Mouse (Mus musculus): ENCODE data around the gene Zfp61.

Zfp61 gene

DNA sequence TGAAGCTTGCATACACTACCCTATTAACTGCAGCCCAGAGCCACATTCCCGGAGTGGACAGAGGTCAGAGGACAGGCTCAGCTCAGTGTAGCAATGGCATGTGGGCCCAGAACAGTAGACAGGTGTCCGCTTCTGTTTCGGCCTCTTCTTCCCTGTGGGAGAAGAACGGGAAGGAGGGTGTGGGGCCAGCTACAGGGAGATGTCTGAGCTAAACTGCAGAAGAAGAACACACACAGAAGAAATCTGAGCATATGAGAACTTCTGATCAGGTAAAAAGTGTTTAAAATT, 20.2 kb downstream of the Zfp61 start:
- ChIA-PET CTCF (interaction anchor here in 2 of 4 experiments (1.2 to 1.3 kb wide), 2 partner anchors 27 to 55 kb away, joined by 3 read pairs; partner anchors contain the start of gene Zfp108 (in 1 of the 2)), POLR2A (interaction anchor here in 2 of 4 experiments (0.5 to 2.6 kb wide), 6 partner anchors 12 to 119 kb away, joined by 3 to 10 read pairs (median 5); partner anchors contain the start of genes Smg9 (in 1 of the 2) and Zfp61 (in 1 of the 2))

DNA sequence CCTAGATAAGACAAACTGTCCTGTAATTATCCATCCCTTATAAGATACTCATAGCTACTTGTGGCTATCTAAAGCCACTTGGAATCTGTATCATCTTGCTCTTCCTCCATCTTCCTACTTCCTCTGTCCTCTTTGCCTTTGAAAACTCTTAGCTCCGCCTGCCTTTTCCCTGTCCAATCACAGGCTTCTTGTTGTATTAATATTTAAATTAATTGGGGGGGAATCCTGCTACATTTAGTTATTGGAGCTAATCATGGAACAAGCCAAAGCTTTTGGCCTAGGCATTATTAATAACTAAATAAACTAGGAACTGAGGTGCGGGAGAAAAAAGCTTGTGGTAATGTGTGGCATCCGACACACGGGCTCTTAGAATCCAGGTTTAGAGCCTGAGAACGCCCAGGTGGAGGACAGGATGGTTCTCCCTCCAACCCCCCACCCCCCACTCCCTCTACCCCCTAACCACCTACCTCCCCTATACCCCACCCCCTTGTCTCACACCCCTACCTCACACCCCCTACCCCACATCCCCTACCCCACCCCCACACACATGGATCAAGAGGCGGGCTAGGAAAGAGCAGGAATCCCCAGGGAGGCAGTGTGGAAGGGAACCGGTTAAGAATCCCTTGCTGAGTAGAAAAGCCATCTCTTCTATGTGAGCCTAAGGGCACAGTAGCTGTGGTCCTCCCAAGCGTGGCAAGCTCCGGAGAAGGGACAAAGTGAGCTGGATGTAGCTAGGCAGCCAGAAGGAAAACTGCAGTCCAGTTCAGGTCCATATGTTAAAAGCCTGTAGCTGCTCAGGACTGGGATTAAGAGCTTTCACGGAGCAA, 20.8 kb downstream of the Zfp61 start:
- POLR2A ChIA-PET = interaction anchor here in 2 of 4 experiments (0.5 to 2.6 kb wide), 9 partner anchors 11 to 191 kb away, joined by 3 to 10 read pairs (median 4); partner anchors contain the start of genes Smg9 (in 1 of the 2), Zfp108 (in 1 of the 2) and Zfp61 (in 1 of the 2)
- CTCF ChIA-PET = interaction anchor here in 3 of 4 experiments (0.6 to 1.3 kb wide), 4 partner anchors 26 to 685 kb away, joined by 3 to 5 read pairs (median 3); partner anchors contain the start of gene Zfp108 (in 1 of the 3)

DNA sequence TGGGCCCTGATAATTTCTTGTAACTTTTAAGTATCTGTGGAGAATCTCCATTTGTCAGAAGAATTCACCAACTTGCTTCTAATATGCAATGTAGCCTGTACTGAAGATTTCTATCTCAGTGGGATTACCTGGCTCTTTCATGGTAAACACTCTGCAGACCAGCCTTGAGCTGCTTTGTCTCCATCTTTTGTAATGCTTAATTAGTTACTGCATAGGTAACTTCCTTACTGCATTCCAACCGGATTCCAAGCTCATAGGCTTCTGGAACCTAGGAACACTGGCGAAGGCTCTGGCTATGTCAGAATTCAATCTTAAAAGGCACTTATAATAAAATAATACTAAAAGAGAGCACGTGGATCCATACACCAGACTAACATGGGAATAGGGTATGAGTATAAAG, 22.3 kb downstream of the Zfp61 start:
- ChIA-PET POLR2A (interaction anchor here in 2 of 4 experiments (0.6 to 2.6 kb wide), 4 partner anchors 10 to 228 kb away, joined by 3 to 9 read pairs (median 6); no protein-coding TSS in a partner anchor), CTCF (interaction anchor here in 1 of 4 experiments (0.7 kb wide), 1 partner anchor 9 kb away, joined by 3 read pairs; no protein-coding TSS in a partner anchor)

DNA sequence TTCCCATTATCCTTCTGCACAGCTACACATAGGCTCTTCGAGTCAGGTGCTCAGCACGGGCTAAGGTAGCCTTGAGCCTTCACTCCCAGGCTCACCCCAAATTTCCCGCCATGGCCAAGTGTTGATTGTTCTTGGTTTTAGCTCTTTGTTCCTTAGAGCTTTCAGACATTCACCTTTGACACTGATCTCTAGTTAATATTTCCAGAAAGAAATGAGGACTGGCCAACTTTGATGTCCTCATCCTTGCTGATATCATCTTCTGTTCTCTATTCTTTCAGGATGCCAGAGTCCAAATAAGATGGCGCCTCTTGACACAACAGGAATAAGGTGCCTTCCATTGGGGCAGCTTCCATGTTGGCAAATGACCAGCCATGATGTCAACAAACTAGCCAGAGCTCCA, 26.6 kb downstream of the Zfp61 start:
- ChIA-PET CTCF (no interaction called here), POLR2A (interaction anchor here in 1 of 4 experiments (1.4 kb wide), 1 partner anchor 20 kb away, joined by 4 read pairs; the partner anchor contains the start of gene Zfp108)

DNA sequence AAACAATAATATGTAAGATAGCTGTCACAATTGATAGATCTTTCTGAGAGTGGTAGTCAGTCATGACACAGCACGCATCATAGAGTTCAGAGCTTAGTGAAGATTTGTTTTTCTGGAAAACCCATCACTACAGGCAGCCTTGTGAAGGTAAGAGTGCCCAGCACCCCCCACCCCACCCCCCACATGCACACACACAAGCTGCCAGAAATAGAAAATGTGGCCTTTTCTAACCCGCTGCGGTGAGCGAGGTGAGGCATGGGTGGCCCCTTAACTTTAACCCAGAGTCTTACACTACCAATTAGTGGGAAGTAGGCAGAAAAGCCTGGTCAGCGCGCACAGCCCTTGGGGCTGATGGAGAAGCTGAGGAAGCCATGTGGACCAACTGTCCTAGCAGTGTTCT, 29.8 kb downstream of the Zfp61 start:
- POLR2A ChIA-PET = interaction anchor here in 2 of 4 experiments (0.8 to 1.2 kb wide), 3 partner anchors 16 to 63 kb away, joined by 3 to 6 read pairs (median 4); partner anchors contain the start of genes Zfp108 (in 1 of the 2) and Zfp111 (in 1 of the 2)

DNA sequence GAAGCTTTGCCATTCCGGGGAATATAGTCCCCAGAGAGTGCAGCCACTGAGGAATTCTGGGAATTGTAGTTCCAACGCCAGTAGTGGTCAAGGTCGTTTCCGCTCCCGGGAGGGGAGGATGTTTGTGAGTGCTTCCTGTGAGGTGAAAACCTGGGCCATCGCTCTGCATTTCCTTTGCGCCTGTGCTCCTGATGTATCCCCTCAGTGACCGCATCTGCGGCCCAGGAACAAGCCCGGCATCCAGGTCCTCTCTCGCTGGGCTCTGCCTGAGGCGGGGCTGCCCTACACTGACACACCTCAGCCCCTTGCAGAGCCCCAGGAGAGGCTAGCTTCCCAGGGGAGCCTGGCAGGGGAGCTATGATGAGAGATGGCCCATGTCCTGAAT, 30.8 kb downstream of the Zfp61 start, which contains the start of gene Zfp93:
Gene Zfp93 (plus strand): TSS at position 133 of the 385 bp plus-strand sequence.
- POLR2A ChIA-PET = interaction anchor here in 3 of 4 experiments (0.7 to 1.9 kb wide), 8 partner anchors 10 to 59 kb away, joined by 3 to 8 read pairs (median 3); partner anchors contain the start of genes Zfp108 (in 1 of the 3) and Zfp111 (in 1 of the 3)
- CTCF ChIA-PET = interaction anchor here in 3 of 4 experiments (0.6 to 3.1 kb wide), 5 partner anchors 16 to 117 kb away, joined by 3 to 11 read pairs (median 4); partner anchors contain the start of gene Zfp108 (in 1 of the 3)

More for the DNA sequence above, 29.8 kb downstream of the Zfp61 start:
- CTCF ChIA-PET = interaction anchor here in 1 of 4 experiments (2.1 kb wide), 1 partner anchor 16 kb away, joined by 11 read pairs; no protein-coding TSS in a partner anchor

DNA sequence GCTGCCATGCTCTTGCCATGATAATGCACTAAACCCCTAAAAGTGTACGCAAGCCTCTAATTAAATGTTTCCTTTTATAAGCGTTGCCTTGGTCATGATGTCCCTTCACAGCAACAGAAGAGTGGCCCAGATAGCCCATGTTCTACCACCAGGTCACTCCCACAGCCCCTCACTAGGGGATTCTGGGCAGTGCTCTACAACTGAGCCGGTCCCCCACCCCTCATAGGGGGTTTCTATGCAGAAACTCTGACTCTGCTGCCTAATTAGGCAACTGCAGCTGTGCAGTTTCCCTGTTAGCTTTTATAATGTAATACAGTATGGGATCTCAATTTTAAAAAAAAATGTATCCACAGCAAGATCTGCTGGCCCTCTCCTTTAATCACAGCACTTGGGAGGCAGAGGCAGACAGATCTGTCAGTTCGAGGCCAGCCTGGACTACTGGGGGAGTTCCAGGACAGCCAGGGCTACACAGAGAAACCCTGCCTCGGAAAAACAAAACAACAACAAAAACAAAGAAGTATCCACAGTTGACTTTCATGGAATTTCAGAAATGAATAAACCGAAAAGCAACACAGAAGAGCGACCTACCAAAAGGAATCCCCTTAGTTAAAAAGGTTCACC, 31.3 kb downstream of the Zfp61 start:
- CTCF ChIA-PET = interaction anchor here in 3 of 4 experiments (0.6 to 3.1 kb wide), 5 partner anchors 15 to 116 kb away, joined by 3 to 11 read pairs (median 4); partner anchors contain the start of gene Zfp108 (in 1 of the 3)
- POLR2A ChIA-PET = interaction anchor here in 3 of 4 experiments (0.5 to 1.9 kb wide), 11 partner anchors 9 to 136 kb away, joined by 3 to 8 read pairs (median 3); partner anchors contain the start of genes Zfp108 (in 2 of the 3) and Zfp235 (in 1 of the 3)

DNA sequence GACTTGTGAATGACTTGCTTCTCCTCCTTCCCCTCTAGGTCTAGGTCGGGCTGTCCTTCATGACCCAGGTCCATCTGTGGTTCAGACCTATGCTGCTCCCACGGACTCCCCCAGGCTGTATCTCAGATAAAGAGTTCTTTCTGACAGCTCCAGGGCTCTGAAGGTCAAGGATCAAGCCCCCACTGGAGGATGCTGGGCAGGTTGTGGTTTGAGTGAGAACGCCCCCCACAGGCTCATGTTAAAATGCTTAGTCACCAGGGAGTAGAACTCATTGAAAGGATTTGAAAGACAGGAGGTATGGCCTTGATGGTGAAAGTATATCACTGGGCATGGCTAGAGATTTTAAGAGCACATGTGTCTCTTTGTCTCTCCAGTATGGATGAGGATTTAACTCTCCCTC, 31.8 kb downstream of the Zfp61 start:
- CTCF ChIA-PET = interaction anchor here in 1 of 4 experiments (0.5 to 3.1 kb wide), 3 partner anchors 15 to 549 kb away, joined by 3 to 9 read pairs (median 4); partner anchors contain the start of gene Zfp108
- POLR2A ChIA-PET = interaction anchor here in 3 of 4 experiments (0.5 to 2.4 kb wide), 11 partner anchors 9 to 182 kb away, joined by 3 to 9 read pairs (median 3); partner anchors contain the start of genes Zfp108 (in 2 of the 3) and Zfp235 (in 1 of the 3)

DNA sequence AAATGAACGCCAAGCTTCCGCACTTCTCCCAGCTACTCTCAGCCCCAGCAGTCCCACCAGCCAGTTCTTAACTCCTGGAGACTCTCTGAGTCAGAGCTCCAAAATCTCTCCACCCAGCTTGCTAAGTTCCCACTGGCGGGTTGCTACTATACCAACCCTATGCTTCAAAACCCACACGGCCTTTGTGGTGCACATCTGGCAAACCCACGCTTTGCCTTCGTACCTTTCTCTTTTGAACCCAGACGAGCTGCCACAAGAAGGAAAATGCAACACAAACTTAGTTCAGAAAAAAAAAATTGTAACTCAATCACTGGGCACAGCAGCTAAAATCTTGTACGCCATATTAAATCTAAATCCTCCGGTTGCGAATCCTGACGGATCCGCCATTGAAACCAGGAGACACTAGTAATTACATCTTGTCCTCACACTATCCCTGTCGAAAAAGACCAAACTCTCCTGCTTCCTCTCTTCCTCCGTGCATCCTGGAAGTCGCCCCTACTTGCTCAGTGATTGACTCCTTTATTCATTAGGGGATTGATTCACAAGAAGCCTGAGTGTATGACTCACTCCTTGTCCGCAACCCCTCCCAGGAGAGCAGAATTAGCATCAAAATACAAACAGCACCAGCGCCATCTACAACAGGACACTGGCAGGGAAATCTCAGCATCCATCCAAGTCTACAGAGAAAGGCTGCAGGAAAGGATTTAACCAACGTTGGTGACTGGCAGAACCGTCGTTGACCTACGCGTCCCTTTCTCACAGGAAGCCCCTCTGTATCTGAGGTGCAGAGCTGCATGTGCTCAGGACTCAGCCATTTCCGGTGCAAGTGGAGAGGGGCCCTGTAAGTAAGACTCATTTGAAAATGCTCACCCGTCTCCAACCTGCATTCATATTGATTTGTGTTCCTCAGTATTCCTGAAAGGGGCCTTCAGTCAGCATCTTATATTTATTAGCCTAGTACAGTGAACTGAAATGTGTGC, 32.6 kb downstream of the Zfp61 start:
- POLR2A ChIA-PET = interaction anchor here in 3 of 4 experiments (0.6 to 2.4 kb wide), 22 partner anchors 10 to 187 kb away, joined by 3 to 11 read pairs (median 4); partner anchors contain the start of genes Zfp108 (in 2 of the 3), Smg9 (in 1 of the 3), Zfp109 (in 1 of the 3) and Zfp180 (in 1 of the 3)
- CTCF ChIA-PET = interaction anchor here in 2 of 4 experiments (0.5 to 3.1 kb wide), 5 partner anchors 14 to 549 kb away, joined by 3 to 9 read pairs (median 4); partner anchors contain the start of genes Zfp108 (in 1 of the 2) and Zfp109 (in 1 of the 2)

DNA sequence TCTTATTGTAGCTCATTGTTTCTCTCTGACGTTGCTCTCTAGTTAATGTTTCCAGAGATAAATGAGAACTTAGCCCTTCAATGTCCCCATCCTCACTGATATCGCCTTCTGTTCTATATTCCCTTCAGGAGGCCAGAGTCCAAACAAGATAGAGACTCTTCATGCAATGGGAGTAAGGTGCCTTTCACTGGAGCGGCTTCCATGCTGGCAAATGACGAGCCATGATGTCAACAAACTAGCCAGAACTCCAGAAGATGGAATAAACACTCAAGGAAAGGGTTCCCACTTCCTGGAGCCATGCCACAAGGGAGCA, 41.1 kb downstream of the Zfp61 start:
- CTCF ChIA-PET = no interaction called here

DNA sequence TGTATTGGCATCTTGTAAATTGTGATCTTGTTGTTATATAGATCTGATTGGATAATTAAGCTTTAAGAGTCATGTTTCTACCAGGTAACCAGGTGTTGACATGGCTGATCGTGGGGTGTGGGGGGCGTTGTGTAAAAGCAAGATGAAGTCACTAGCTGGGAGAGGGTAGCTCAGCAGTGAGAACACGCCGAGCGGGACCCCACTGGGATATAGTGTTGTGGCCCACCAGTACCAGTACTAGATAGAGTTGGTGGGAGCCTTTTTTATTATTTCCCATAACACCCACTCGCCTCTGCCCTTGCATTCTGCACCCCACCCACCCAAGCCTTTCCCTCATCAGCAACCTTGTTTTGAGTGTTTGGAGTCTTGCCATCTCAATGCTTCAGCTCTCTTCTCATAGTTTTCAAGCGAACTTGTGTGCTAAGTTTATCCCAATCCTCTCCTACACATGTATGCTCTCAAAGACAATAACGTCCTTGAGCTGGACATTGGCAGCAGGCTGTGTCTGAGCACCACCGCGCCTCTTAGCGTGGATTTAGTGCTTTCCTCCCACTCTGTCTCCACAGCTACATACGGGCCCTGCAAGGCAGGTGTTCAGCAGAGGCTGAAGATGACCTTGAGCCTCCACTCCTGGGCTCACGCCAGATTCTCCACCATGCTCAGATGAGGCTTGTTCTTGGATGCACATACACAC, 41.6 kb downstream of the Zfp61 start:
- CTCF ChIA-PET = interaction anchor here in 2 of 4 experiments (0.5 to 1.1 kb wide), 2 partner anchors 28 to 158 kb away, joined by 3 read pairs; no protein-coding TSS in a partner anchor
- POLR2A ChIA-PET = interaction anchor here in 1 of 4 experiments (0.9 kb wide), 1 partner anchor 11 kb away, joined by 3 read pairs; the partner anchor contains the start of gene Zfp93

More for the DNA sequence above, 41.1 kb downstream of the Zfp61 start:
- POLR2A ChIA-PET = interaction anchor here in 1 of 4 experiments (0.9 kb wide), 1 partner anchor 11 kb away, joined by 3 read pairs; the partner anchor contains the start of gene Zfp93

DNA sequence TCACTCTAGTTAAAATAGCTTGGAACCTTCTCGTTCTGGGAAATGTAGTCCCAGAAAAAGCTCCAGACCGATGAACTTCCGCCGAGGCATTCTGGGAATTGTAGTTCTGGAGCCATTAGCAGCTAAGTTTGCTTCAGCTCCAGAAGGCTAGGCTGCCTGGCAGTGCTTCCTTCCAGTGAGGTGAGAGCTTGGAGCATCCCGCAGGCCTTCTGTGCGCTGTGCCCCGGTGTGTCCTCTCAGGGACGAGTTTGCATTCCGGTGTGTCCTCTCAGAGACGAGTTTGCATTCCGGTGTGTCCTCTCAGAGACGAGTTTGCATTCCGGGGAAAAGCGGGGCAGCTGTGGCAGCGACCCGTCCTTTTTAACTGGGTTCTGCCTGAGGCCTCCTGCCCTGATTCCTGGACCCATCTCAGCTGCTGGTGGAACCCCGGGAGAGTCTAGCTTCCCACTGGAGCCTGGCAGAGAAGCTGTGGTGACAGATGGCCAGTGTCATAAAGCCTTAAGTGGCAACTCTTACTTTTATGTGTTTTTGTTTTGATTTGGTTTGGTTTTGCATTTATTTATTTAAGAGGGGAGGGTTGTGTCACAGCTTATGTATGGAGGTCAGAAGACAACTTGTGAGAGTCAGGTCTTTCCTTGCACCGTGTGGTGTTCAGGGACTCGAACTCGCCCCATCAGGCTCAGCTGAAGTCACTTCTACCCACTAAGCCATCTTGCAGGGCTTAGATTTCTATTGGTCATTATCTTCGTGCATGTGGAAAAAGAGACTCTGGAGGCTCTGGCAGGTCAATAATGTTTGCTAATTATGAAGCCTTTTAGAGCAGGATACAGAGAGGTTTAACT, 46.2 kb downstream of the Zfp61 start, which contains the start of gene Zfp108:
Gene Zfp108 (plus strand): TSS at position 162 of the 842 bp plus-strand sequence.
- ChIA-PET CTCF (interaction anchor here (0.6 to 3.0 kb wide), 14 partner anchors 14 to 718 kb away, joined by 3 to 12 read pairs (median 3); partner anchors contain the start of genes Rabac1 (in 1 of the 4), Zfp109 (in 1 of the 4) and Zfp93 (in 1 of the 4)), POLR2A (interaction anchor here (0.6 to 2.7 kb wide), 28 partner anchors 13 to 629 kb away, joined by 3 to 24 read pairs (median 4); partner anchors contain the start of genes Zfp109 (in 2 of the 4), Zfp235 (in 2 of the 4), Rps19 (in 1 of the 4) and Tescl (in 1 of the 4))

DNA sequence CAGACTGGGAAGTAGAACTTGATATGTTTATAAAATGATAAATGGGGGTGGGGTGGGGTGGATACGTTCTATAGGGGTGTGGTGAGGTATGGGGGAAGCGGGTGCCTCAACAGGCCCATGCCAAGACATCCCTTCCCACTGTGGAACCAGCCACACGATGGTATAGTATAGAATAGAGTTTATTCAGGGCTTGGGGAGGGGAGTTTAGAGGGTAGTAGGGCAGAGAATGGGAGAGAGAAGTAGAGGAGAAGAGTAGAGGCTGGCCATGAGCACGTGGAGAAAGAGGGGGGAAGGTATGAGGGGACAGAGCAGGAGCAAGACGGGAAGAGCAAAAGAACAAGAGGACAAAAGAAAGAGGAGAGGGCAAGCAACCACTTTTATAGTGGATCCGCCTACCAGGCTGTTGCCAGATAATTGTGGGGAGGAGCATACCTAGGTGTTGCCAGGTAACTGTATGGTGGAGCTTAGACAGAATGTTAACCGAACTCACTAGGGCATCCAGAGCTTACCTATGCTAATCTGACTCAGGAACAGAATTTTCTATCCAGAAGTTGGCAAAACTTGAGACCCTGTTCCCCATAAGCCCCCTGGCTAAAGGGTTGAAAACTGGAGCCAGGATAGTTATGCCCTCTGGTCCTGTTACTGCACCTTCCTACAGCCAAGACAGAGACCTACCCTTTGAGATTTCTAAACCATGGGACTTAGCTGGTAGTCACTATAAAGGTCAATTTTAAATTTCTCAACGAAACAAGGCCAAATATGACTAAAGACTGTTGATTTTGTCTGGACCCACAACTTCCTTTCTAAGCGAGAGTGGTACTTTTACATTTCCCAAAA, 47.0 kb downstream of the Zfp61 start:
- POLR2A ChIA-PET = interaction anchor here (0.6 to 2.7 kb wide), 25 partner anchors 12 to 630 kb away, joined by 3 to 24 read pairs (median 4); partner anchors contain the start of genes Zfp109 (in 2 of the 4), Zfp235 (in 2 of the 4), Rps19 (in 1 of the 4) and Zfp180 (in 1 of the 4)

More for the DNA sequence above, 47.0 kb downstream of the Zfp61 start:
- CTCF ChIA-PET = interaction anchor here in 3 of 4 experiments (0.6 to 3.0 kb wide), 12 partner anchors 15 to 719 kb away, joined by 3 to 12 read pairs (median 3); partner anchors contain the start of genes Rabac1 (in 1 of the 3), Zfp109 (in 1 of the 3) and Zfp93 (in 1 of the 3)

Measured in embryonic stem cell, embryonic (primary cell).